Mouse (Mus musculus) embryonic facial prominence, embryonic 12.5 days (tissue): ENCODE results near the gene Fshr. TPM values are rescaled to one million over a fixed set of nuclear protein-coding genes. Genes with fewer than 3 reads are reported as not detected.

Source experiments
- ATAC-seq: fragments of 200-750 bp; cut with Nextera tagmentation; 2 replicates; pipeline ENCODE4 v1.8.0; 2017; ENCODE audit not compliant: insufficient number of reproducible peaks, insufficient read depth, low FRiP score, low TSS enrichment
- H3K27ac ChIP-seq: fragments of 300-500 bp; sonication (generic); 2 replicates; pipeline ENCODE4 v1.5.1; 2016; ENCODE audit warnings: mild to moderate bottlenecking
- H3K27me3 ChIP-seq: fragments of 300-500 bp; sonication (generic); 2 replicates; pipeline ENCODE4 v1.6.1; 2016; ENCODE audit warnings: mild to moderate bottlenecking, moderate library complexity
- H3K36me3 ChIP-seq: fragments of 300-500 bp; sonication (generic); 2 replicates; pipeline ENCODE4 v1.6.1; 2016; ENCODE audit warnings: mild to moderate bottlenecking
- H3K4me1 ChIP-seq: fragments of 300-500 bp; sonication (generic); 2 replicates; pipeline ENCODE4 v1.6.1; 2016
- H3K4me2 ChIP-seq: fragments of 300-500 bp; sonication (generic); replicated peaks from 2 replicates; pipeline ENCODE4 v1.6.1; 2016; ENCODE audit warnings: mild to moderate bottlenecking, moderate library complexity
- H3K4me3 ChIP-seq: fragments of 300-500 bp; sonication (generic); 2 replicates; pipeline ENCODE4 v1.5.1; 2016; ENCODE audit warnings: mild to moderate bottlenecking
- H3K9ac ChIP-seq: fragments of 300-500 bp; sonication (generic); 2 replicates; pipeline ENCODE4 v1.6.1; 2016; ENCODE audit warnings: mild to moderate bottlenecking, moderate library complexity
- H3K9me3 ChIP-seq: fragments of 300-500 bp; sonication (generic); 2 replicates; pipeline ENCODE4 v1.6.1; 2016; ENCODE audit warnings: mild to moderate bottlenecking, moderate library complexity
- WGBS: fragments of 180-500 bp; shearing (Covaris S2); methylation state at CpG from one replicate; pipeline ENCODE4 v1.1.7; 2016; 5-methylcytosine and 5-hydroxymethylcytosine counted together
- polyA plus RNA-seq: library from polyadenylated mRNA; unstranded; fragments of >200 nt; fragmentation: Nextera tagmentation; extraction: Ambion mirVana; gene quantifications from 2 replicates; pipeline ENCODE4 v1.2.1, GENCODE M21; 2016

Gene Fshr
- polyA plus RNA-seq, 1 experiment from 2014 or later, result not detected

DNA sequence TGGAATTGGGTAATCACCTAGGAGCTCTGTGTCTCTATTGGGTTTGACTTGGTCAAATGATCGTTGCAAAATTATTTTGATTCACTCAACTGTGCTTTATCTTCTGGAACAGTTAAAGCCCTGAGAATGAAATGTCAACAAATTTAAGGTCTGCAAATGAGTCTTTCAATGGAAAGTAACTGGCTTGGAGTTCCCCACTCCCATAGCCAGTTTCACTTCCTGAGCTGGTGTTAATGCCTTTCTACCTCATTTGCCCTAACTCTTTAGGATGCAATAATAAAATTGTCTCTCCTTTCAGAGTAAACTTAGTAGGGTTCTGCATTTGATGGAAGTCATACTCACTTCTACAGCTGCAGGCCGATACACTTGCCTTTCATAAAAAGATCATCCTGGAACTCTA, 181.0 kb downstream of the Fshr start:
- no peak overlapping the region for H3K4me2 ChIP-seq
- H3K27ac ChIP-seq, result no peak overlapping the region
- H3K9me3 ChIP-seq, result no peaks in the 10 kb centered on the region
- WGBS, result 91% methylated on average over 2 of the region's 2 CpGs
- no peak overlapping the region for H3K4me3 ChIP-seq
- ATAC-seq, result no peak
- H3K36me3 ChIP-seq, result no peaks in the 10 kb centered on the region
- no peaks in the 10 kb centered on the region for H3K27me3 ChIP-seq
- H3K9ac ChIP-seq, result no peak overlapping the region
- H3K4me1 ChIP-seq, result no peaks in the 10 kb centered on the region

DNA sequence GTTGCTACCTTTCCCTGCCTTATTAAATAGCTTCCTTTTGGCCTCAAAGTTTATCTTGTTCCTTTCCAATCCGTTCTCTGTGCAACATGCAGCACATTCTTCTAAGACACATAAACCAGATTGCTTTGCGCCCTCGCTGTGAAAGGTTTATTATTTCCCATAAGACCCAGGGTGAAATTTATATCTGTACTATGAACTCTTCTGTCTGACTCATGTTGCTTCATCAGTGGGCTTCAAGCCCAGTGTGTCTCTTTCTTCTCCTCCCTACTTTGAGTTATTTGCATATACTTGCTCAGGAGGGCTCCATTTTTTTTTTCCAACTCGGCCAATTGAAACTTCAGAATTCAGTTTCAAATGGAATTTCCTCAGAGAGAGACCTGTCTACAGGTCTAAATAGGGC, 183.5 kb downstream of the Fshr start:
- Histone ChIP-seq H3K4me2 (no peak overlapping the region), H3K27ac (no peak overlapping the region), H3K9ac (no peak overlapping the region), H3K36me3 (no peaks in the 10 kb centered on the region), H3K9me3 (no peaks in the 10 kb centered on the region), H3K4me3 (no peak overlapping the region), H3K27me3 (no peaks in the 10 kb centered on the region), H3K4me1 (no peaks in the 10 kb centered on the region)
- 85% methylated on average over 4 of the region's 4 CpGs for WGBS
- no peak for ATAC-seq

DNA sequence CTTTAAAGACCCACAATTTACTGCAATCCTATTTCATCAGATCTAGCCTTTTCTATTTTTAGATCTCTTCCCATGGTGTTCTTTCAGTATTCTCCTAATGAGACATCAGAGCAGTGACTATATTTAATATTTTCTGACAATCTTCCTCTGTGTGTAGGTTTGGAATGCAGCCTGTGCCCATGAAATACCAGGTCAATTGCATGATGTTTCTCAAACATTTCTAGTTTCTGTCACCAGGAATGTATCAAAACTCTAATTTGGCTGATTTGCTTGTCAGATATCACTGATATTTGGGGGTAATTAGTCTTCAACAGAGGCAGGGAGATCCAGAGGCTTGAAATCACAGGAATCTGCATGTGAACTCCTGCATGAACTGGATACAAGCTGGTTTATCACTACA, 186.8 kb downstream of the Fshr start:
- H3K9ac ChIP-seq, result no peak overlapping the region
- H3K9me3 ChIP-seq, result no peaks in the 10 kb centered on the region
- no peaks in the 10 kb centered on the region for H3K4me1 ChIP-seq
- no peak overlapping the region for H3K4me2 ChIP-seq
- no peaks in the 10 kb centered on the region for H3K36me3 ChIP-seq
- H3K27me3 ChIP-seq, result no peaks in the 10 kb centered on the region
- H3K27ac ChIP-seq, result no peak overlapping the region
- no peak for ATAC-seq
- no peak overlapping the region for H3K4me3 ChIP-seq

DNA sequence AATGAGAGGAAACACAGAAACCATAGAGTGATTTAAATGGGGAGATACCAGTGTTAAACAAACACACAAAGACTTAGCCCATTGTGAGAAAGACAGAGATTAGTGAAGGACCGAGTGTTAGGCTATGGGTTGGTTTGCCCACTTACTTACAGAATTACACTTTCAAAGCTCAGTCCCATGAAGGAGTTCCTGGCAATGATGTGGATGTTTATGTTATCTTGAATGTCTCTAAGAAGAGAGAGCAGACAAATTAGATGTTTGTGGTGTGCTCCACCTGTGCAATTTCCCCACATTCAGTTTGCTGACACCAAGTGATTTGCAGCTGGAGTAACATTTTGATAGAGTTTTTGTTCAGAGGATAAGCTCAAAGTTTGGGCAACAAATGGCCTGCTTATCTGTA, 191.4 kb downstream of the Fshr start:
- Histone ChIP-seq H3K9ac (no peak overlapping the region), H3K27ac (no peak overlapping the region), H3K4me2 (no peak overlapping the region), H3K4me1 (no peaks in the 10 kb centered on the region), H3K27me3 (no peaks in the 10 kb centered on the region), H3K36me3 (no peaks in the 10 kb centered on the region), H3K4me3 (no peak overlapping the region), H3K9me3 (no peaks in the 10 kb centered on the region)
- no peak for ATAC-seq
- 86% methylated on average over 1 of the region's 1 CpGs for WGBS

- Histone ChIP-seq H3K9ac (no peak overlapping the region), H3K4me3 (no peak overlapping the region), H3K36me3 (no peaks in the 10 kb centered on the region), H3K9me3 (no peaks in the 10 kb centered on the region), H3K27me3 (no peaks in the 10 kb centered on the region), H3K4me1 (no peaks in the 10 kb centered on the region), H3K27ac (no peak overlapping the region), H3K4me2 (no peak overlapping the region)
- no peak for ATAC-seq
- WGBS, result 84% methylated on average over 7 of the region's 7 CpGs
Measured at GRCm38 (mm10) chr17:89008680-89009079, 191.8 kb downstream of the Fshr start.

GRCm38 (mm10) chr17:89005959-89006358, 194.5 kb downstream of the Fshr start:
- ATAC-seq, result no peak
- Histone ChIP-seq H3K36me3 (no peaks in the 10 kb centered on the region), H3K9me3 (no peaks in the 10 kb centered on the region), H3K4me2 (no peak overlapping the region), H3K4me1 (no peaks in the 10 kb centered on the region), H3K4me3 (no peak overlapping the region), H3K27ac (no peak overlapping the region), H3K9ac (no peak overlapping the region), H3K27me3 (no peaks in the 10 kb centered on the region)
- WGBS, result 81% methylated on average over 5 of the region's 5 CpGs

DNA sequence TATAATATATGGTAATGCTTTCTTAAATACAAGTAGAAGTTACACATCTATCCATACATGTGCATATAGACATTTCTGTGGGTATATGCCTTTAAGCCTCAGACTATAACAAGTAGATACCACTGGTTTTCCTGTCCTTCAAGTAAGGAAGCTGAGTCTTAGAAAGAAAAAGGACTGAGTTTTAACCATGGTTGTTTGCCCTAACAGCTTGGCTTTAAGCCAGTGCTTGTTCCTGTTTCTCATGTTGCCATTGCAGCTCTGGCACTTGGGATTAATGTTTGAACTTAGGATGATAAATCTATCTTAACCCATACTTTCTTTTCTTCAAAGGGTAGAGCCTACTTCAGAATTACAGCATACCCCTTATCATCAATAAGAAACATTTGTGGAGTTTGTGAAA, 200.6 kb downstream of the Fshr start:
- Histone ChIP-seq H3K9me3 (no peaks in the 10 kb centered on the region), H3K36me3 (no peaks in the 10 kb centered on the region), H3K4me3 (no peak overlapping the region), H3K27ac (no peak overlapping the region), H3K4me1 (0 out of 2 replicates have a peak, but pooled peaks cover 3% of the 10 kb centered on the region), H3K4me2 (no peak overlapping the region), H3K9ac (no peak overlapping the region), H3K27me3 (no peaks in the 10 kb centered on the region)
- no peak for ATAC-seq

- H3K4me3 ChIP-seq, result no peak overlapping the region
- H3K4me1 ChIP-seq, result 0 out of 2 replicates have a peak, but pooled peaks cover 3% of the 10 kb centered on the region
- H3K27ac ChIP-seq, result no peak overlapping the region
- no peak for ATAC-seq
- H3K27me3 ChIP-seq, result no peaks in the 10 kb centered on the region
- WGBS, result 71% methylated on average over 1 of the region's 1 CpGs
- no peak overlapping the region for H3K4me2 ChIP-seq
- no peak overlapping the region for H3K9ac ChIP-seq
- no peaks in the 10 kb centered on the region for H3K9me3 ChIP-seq
- H3K36me3 ChIP-seq, result no peaks in the 10 kb centered on the region
Measured at GRCm38 (mm10) chr17:88998243-88998642, 202.2 kb downstream of the Fshr start.

GRCm38 (mm10) chr17:88991238-88991637, 209.2 kb downstream of the Fshr start:
- 88% methylated on average over 4 of the region's 4 CpGs for WGBS
- H3K9me3 ChIP-seq, result no peaks in the 10 kb centered on the region
- ATAC-seq, result no peak
- no peak overlapping the region for H3K4me2 ChIP-seq
- H3K36me3 ChIP-seq, result no peaks in the 10 kb centered on the region
- H3K27ac ChIP-seq, result no peak overlapping the region
- no peak overlapping the region for H3K9ac ChIP-seq
- no peaks in the 10 kb centered on the region for H3K27me3 ChIP-seq
- no peak overlapping the region for H3K4me3 ChIP-seq
- no peaks in the 10 kb centered on the region for H3K4me1 ChIP-seq

GRCm38 (mm10) chr17:88980708-88981355, 219.6 kb downstream of the Fshr start:
- Histone ChIP-seq H3K4me3 (no peak overlapping the region), H3K36me3 (no peaks in the 10 kb centered on the region), H3K27me3 (no peaks in the 10 kb centered on the region), H3K27ac (no peak overlapping the region), H3K9ac (no peak overlapping the region), H3K4me2 (no peak overlapping the region), H3K4me1 (no peaks in the 10 kb centered on the region), H3K9me3 (no peaks in the 10 kb centered on the region)
- WGBS, result 78% methylated on average over 10 of the region's 10 CpGs
- no peak for ATAC-seq

- no peaks in the 10 kb centered on the region for H3K27me3 ChIP-seq
- no peak for ATAC-seq
- 72% methylated on average over 3 of the region's 3 CpGs for WGBS
- no peaks in the 10 kb centered on the region for H3K4me1 ChIP-seq
- no peaks in the 10 kb centered on the region for H3K9me3 ChIP-seq
- no peaks in the 10 kb centered on the region for H3K36me3 ChIP-seq
- H3K27ac ChIP-seq, result no peak overlapping the region
- no peak overlapping the region for H3K9ac ChIP-seq
- H3K4me3 ChIP-seq, result no peak overlapping the region
- no peak overlapping the region for H3K4me2 ChIP-seq
Measured at GRCm38 (mm10) chr17:88974538-88974937, 225.9 kb downstream of the Fshr start.

- no peaks in the 10 kb centered on the region for H3K27me3 ChIP-seq
- no peak for ATAC-seq
- H3K27ac ChIP-seq, result no peak overlapping the region
- no peak overlapping the region for H3K4me2 ChIP-seq
- WGBS, result 69% methylated on average over 3 of the region's 3 CpGs
- H3K9ac ChIP-seq, result no peak overlapping the region
- H3K4me3 ChIP-seq, result no peak overlapping the region
- H3K4me1 ChIP-seq, result no peaks in the 10 kb centered on the region
- H3K9me3 ChIP-seq, result no peaks in the 10 kb centered on the region
- H3K36me3 ChIP-seq, result no peaks in the 10 kb centered on the region
Measured at GRCm38 (mm10) chr17:88966028-88966427, 234.4 kb downstream of the Fshr start.

DNA sequence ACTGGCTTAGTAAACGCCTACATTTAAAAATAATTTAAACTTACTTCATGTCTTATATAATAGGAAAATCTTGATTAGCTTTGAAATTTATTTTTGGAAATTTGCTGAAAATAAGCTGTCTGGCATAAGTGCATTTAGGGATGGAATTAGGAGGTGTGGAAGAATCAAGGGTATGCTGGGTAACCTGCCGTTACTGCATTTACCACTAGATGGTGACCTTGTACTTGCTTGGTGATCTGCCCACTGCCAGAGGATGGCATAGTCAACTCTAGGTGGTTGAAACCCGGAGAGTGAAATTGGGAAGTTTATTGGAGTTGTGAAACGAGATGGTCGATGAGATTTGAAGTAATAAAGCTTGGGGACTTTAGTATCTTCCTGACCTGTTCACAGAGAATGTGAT, 246.5 kb downstream of the Fshr start:
- no peak overlapping the region for H3K4me3 ChIP-seq
- no peak overlapping the region for H3K4me2 ChIP-seq
- no peak overlapping the region for H3K9ac ChIP-seq
- no peaks in the 10 kb centered on the region for H3K4me1 ChIP-seq
- WGBS, result 45% methylated on average over 5 of the region's 5 CpGs
- 0 out of 2 replicates have a peak, but pooled peaks have one; percentile 64 for ATAC-seq
- no peak overlapping the region for H3K27ac ChIP-seq
- no peaks in the 10 kb centered on the region for H3K9me3 ChIP-seq
- no peaks in the 10 kb centered on the region for H3K36me3 ChIP-seq
- no peaks in the 10 kb centered on the region for H3K27me3 ChIP-seq
